In the genomic region with DNA sequence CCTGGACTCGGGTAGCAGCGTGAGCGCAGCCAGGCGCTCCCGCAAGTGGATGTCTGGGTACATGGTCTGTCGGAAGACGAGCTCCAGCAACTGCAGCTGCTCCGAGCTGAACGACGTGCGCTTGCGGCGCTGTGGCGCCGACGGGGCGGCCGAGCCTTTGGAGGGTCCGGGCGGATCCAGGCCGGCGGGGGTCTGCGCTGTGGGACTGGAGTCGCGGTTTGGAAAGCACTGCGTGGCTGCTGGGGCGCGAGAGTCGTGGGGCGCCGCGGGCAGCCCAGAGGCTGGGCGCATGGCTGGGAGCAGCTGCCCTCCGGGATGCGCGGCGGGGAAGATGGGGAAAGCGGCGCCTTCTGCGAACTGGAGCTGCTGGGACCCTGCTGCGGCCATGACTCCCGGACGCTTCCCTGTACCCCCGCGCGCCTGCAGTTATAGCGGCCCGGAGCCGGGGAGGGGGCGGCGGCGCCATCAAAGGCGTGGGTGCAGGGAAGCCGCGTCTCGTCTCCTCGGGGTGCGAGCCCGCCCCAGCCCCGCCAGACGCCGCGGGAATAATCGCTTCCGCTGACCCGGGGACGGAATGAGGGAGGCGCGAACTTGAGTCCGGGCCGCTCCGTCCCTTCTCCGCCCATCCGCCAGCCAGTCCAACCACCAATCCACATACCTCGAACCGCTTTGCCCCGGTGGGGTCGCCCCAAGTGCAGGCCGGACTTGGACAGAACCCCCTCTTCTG, we compare ENCODE assay signal across 8 mouse cellular contexts. TPM values are rescaled to one million over a fixed set of nuclear protein-coding genes. Genes with fewer than 3 reads are reported as not detected.
DNase-seq lines count a peak whose midpoint lies in the region; ATAC-seq lines count a peak whose summit lies in the region.

A gene (minus strand): TSS at position 409 of the 727 bp plus-strand sequence.

- H3K9me3 ChIP-seq in kidney, embryonic 15.5 days (replicated peaks): no peaks in the 10 kb centered on the region
- no peaks in the 10 kb centered on the region for H3K9me3 ChIP-seq in hindbrain, embryonic 16.5 days (ENCODE audit: control insufficient read depth, low read length)
- H3K9me3 ChIP-seq in midbrain, embryonic 10.5 days (replicated peaks): no peaks in the 10 kb centered on the region

- DNase-seq in kidney, adult 8-10 months: no peak
- DNase-seq in embryo, embryonic 9.5 days (ENCODE audit: extremely low spot score): peak; percentile 47
- peak; percentile 47 for DNase-seq in midbrain, embryonic 10.5 days (ENCODE audit: low spot score)
- DNase-seq in thymus, postnatal 36 days: peak; percentile 35 to 55
- no peak for DNase-seq in right cerebral cortex, postnatal 14 days
- no peak for DNase-seq in cerebellum, postnatal 36 days

- ATAC-seq in kidney, embryonic 15.5 days (replicated peaks; ENCODE audit: low FRiP score): peak; percentile 66; the same call in 1 of the 2 replicates
- no peak for ATAC-seq in hindbrain, embryonic 16.5 days

- H3K36me3 ChIP-seq in kidney, embryonic 15.5 days: peaks cover 10% of the 10 kb centered on the region
- no peaks in the 10 kb centered on the region for H3K36me3 ChIP-seq in hindbrain, embryonic 16.5 days (ENCODE audit: control insufficient read depth, insufficient read depth, low read length)
- H3K36me3 ChIP-seq in midbrain, embryonic 10.5 days: peaks cover 10% of the 10 kb centered on the region

- H3K27ac ChIP-seq in kidney, embryonic 15.5 days: no peak within 1 kb of the TSS
- H3K27ac ChIP-seq in hindbrain, embryonic 16.5 days (ENCODE audit: low read depth, low read length): no peak within 1 kb of the TSS
- H3K27ac ChIP-seq in midbrain, embryonic 10.5 days (replicated peaks): peak within 1 kb of the TSS; percentile 53; the same call in 1 of the 2 replicates

- WGBS in kidney, embryonic 15.5 days: under 1% methylated on average over 76 of the region's 79 CpGs
- WGBS in hindbrain, embryonic 16.5 days: under 1% methylated on average over 79 of the region's 79 CpGs
- under 1% methylated on average over 79 of the region's 79 CpGs for WGBS in midbrain, embryonic 10.5 days

- H3K27me3 ChIP-seq in kidney, embryonic 15.5 days: peaks cover 59% of the 10 kb centered on the region
- peaks cover 35% of the 10 kb centered on the region for H3K27me3 ChIP-seq in hindbrain, embryonic 16.5 days (replicated peaks; ENCODE audit: control insufficient read depth, insufficient read depth, low read length)
- peaks cover 67% of the 10 kb centered on the region for H3K27me3 ChIP-seq in midbrain, embryonic 10.5 days (ENCODE audit: low read depth, poor library complexity, severe bottlenecking)

- H3K9ac ChIP-seq in kidney, embryonic 15.5 days: peak within 1 kb of the TSS; percentile 34; the same call in 1 of the 2 replicates
- H3K9ac ChIP-seq in hindbrain, embryonic 16.5 days (ENCODE audit: low read depth, low read length): peak within 1 kb of the TSS; percentile 41

- peaks cover 13% of the 10 kb centered on the region for H3K4me1 ChIP-seq in kidney, embryonic 15.5 days
- peaks cover 4% of the 10 kb centered on the region; the same call in 1 of the 2 replicates for H3K4me1 ChIP-seq in hindbrain, embryonic 16.5 days (ENCODE audit: control insufficient read depth, insufficient read depth, low read depth, low read length)
- peaks cover 12% of the 10 kb centered on the region for H3K4me1 ChIP-seq in midbrain, embryonic 10.5 days

- H3K4me3 ChIP-seq in kidney, embryonic 15.5 days (replicated peaks): peak within 1 kb of the TSS; percentile 55
- peak within 1 kb of the TSS; percentile 43 for H3K4me3 ChIP-seq in hindbrain, embryonic 16.5 days (ENCODE audit: low read length)
- peak within 1 kb of the TSS; percentile 58 for H3K4me3 ChIP-seq in midbrain, embryonic 10.5 days

- peak within 1 kb of the TSS; percentile 84 for H3K4me2 ChIP-seq in kidney, embryonic 15.5 days
- peak within 1 kb of the TSS; percentile 49 for H3K4me2 ChIP-seq in hindbrain, embryonic 16.5 days (ENCODE audit: low read length)

RNA-seq across cellular contexts. Expression of the gene that starts here (rescaled TPM):
- polyA plus RNA-seq in kidney, embryonic 15.5 days (2015; fragmentation: Nextera tagmentation; extraction: Ambion mirVana): 0.39 and 0.59 TPM in 2 replicates
- polyA plus RNA-seq in hindbrain, embryonic 16.5 days (2015; fragmentation: Nextera tagmentation; extraction: Ambion mirVana): not detected in 2 replicates
- 0.05 and 0.09 TPM in 2 replicates for polyA plus RNA-seq in midbrain, embryonic 10.5 days (2016; fragmentation: Nextera tagmentation; extraction: Ambion mirVana)

Comparison
In these comparisons a context has a peak if more than half of its experiments do, and no peak if none do; other contexts are left out.
1. Peak in ATAC-seq, H3K4me3 ChIP-seq, H3K9ac ChIP-seq and H3K4me2 ChIP-seq in kidney, embryonic 15.5 days; RNA of the gene not detected or under 1 TPM.
2. Peak in DNase-seq, H3K4me3 ChIP-seq and H3K27ac ChIP-seq in midbrain, embryonic 10.5 days; RNA of the gene not detected or under 1 TPM.
3. DNase-seq: peak in embryo, embryonic 9.5 days (single experiment) and thymus, postnatal 36 days (2 of 2); none in kidney, adult 8-10 months (0 of 2), right cerebral cortex, postnatal 14 days (single experiment) and cerebellum, postnatal 36 days (0 of 2).
4. Peak in every context shown above with its lines, with median percentiles within 50 percentile points of each other: H3K4me3 ChIP-seq.